Mouse (Mus musculus): ENCODE data around the gene Lrsam1. TPM values are rescaled to one million over a fixed set of nuclear protein-coding genes. Genes with fewer than 3 reads are reported as not detected.

The Lrsam1 gene
- polyA plus RNA-seq, 2 experiments, result 9.4 to 18.0 TPM

DNA sequence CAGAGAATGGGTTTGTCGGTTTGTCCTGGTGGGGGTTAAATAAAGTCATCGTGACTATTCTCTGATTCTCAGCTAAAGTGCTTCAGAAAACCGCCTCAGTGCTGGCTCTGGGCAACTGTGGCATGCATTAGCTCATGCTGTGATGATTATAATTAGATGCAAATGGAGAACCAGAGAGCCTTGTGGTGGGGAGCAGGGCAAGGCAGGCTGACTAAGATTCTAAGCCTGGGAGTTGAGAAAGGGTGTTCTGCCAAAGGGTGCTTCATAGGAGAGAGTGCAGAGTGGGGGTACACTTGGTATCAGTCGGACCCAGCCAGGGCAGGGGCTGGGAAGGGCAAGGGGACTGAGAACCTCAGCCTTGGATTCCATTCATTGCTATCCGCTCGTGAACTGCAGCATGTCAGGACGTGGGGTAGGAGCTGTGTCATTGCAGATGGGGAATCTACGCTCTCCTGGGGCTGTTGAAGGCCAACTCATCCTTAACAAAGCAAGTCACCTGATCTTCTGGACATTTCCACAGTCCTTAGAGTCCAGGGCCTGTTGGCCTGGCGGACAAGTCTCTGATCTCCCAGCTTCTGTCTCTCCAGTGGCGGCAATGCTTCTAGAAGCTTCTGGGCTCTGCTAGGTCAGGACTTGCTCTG is 64.8 kb downstream of the Lrsam1 start:
- Histone ChIP-seq H3K27ac (replicated peaks; ENCODE audit: low read depth, low read length) (no peak overlapping the region; the same call in 1 of the 2 replicates), H3K27me3 (ENCODE audit: control insufficient read depth, insufficient read depth, low read length) (no peaks in the 10 kb centered on the region), H3K9ac (ENCODE audit: low read depth, low read length, severe bottlenecking) (no peak overlapping the region), H3K4me3 (replicated peaks; ENCODE audit: low read length) (no peak overlapping the region), H3K9me3 (ENCODE audit: control insufficient read depth, low read length) (no peaks in the 10 kb centered on the region), H3K4me1 (ENCODE audit: control insufficient read depth, insufficient read depth, low read length) (peaks cover 23% of the 10 kb centered on the region), H3K36me3 (ENCODE audit: control insufficient read depth, insufficient read depth, low read length) (peaks cover 4% of the 10 kb centered on the region; the same call in 1 of the 2 replicates), H3K4me2 (replicated peaks; ENCODE audit: low read depth, low read length, severe bottlenecking) (no peak overlapping the region)
- ATAC-seq (ENCODE audit: low FRiP score, low read depth) (no peak), DNase-seq (ENCODE audit: low spot score) (no peak)
- WGBS, result 58% methylated on average over 10 of the region's 10 CpGs
- TF ChIP-seq POLR2A (IDR thresholded peaks at IDR 0.05; ENCODE audit: borderline replicate concordance, extremely low read depth, insufficient read depth, insufficient read length), result no peak

DNA sequence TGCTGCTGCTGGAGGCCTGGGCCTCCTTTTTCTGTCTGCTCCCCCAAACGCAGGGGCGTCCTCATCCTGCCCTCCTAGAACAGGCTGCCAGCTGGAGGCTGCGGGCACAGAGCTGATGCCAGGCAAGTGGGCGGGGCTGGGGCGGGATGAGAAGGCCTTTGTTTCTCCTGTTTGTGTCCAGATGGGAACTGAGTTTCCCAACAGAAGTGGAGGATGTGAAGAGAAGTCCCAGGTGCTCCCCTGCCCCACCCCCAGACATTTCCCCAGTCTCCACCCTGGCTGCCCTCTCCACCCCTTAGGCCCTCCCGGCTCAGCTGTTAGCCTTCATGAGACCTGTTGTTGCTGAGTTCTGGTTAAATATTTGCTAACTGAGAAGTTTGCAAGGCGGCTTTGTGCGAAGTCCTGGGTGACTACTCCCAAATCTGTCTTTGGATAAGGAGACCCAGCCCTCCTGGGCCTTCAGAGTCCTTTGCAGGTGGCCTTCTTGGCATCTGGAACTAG is 65.8 kb downstream of the Lrsam1 start:
- Histone ChIP-seq H3K9me3 (ENCODE audit: control insufficient read depth, low read length) (no peaks in the 10 kb centered on the region), H3K27ac (replicated peaks; ENCODE audit: low read depth, low read length) (no peak overlapping the region), H3K4me1 (ENCODE audit: control insufficient read depth, insufficient read depth, low read length) (peaks cover 19% of the 10 kb centered on the region), H3K9ac (ENCODE audit: low read depth, low read length, severe bottlenecking) (peak overlapping the region; percentile 21; the same call in 1 of the 2 replicates), H3K27me3 (ENCODE audit: control insufficient read depth, insufficient read depth, low read length) (no peaks in the 10 kb centered on the region), H3K4me2 (replicated peaks; ENCODE audit: low read depth, low read length, severe bottlenecking) (no peak overlapping the region), H3K4me3 (replicated peaks; ENCODE audit: low read length) (no peak overlapping the region), H3K36me3 (ENCODE audit: control insufficient read depth, insufficient read depth, low read length) (peaks cover 4% of the 10 kb centered on the region; the same call in 1 of the 2 replicates)
- TF ChIP-seq POLR2A (IDR thresholded peaks at IDR 0.05; ENCODE audit: borderline replicate concordance, extremely low read depth, insufficient read depth, insufficient read length), result no peak
- DNase-seq (ENCODE audit: low spot score) (no peak), ATAC-seq (ENCODE audit: low FRiP score, low read depth) (no peak)
- WGBS, result 49% methylated on average over 8 of the region's 8 CpGs

DNA sequence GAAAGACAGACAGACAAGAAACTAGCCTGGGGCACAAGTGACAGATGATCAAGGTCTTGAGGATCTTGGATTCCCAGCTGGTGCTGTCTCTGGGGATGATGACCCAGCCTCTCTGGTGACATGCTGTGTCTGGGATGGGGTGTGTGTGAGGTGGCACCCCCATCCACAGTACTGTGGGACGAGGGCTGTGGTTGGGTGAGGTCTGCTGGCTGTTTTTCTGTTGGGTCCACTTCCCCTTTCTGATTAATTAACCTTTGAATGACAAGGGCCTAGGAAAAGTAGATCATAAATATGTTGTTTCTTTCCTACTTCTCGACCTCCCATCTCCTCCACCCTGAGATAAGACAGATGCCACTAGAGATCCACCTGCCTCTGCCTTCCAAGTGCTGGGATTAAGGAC is 67.3 kb downstream of the Lrsam1 start:
- ATAC-seq (ENCODE audit: low FRiP score, low read depth), result no peak
- 0 out of 2 replicates have a peak overlapping the region, but pooled peaks have one; percentile 58 for H3K27ac ChIP-seq (replicated peaks; ENCODE audit: low read depth, low read length)
- no peaks in the 10 kb centered on the region for H3K9me3 ChIP-seq (ENCODE audit: control insufficient read depth, low read length)
- no peaks in the 10 kb centered on the region for H3K27me3 ChIP-seq (ENCODE audit: control insufficient read depth, insufficient read depth, low read length)
- TF ChIP-seq POLR2A (IDR thresholded peaks at IDR 0.05; ENCODE audit: borderline replicate concordance, extremely low read depth, insufficient read depth, insufficient read length), result no peak
- H3K4me1 ChIP-seq (ENCODE audit: control insufficient read depth, insufficient read depth, low read length), result peaks cover 19% of the 10 kb centered on the region
- H3K4me2 ChIP-seq (replicated peaks; ENCODE audit: low read depth, low read length, severe bottlenecking), result no peak overlapping the region
- 82% methylated on average over 2 of the region's 2 CpGs for WGBS
- H3K4me3 ChIP-seq (replicated peaks; ENCODE audit: low read length), result no peak overlapping the region
- H3K9ac ChIP-seq (ENCODE audit: low read depth, low read length, severe bottlenecking), result no peak overlapping the region
- H3K36me3 ChIP-seq (ENCODE audit: control insufficient read depth, insufficient read depth, low read length), result peaks cover 4% of the 10 kb centered on the region
- DNase-seq (ENCODE audit: low spot score), result no peak

DNA sequence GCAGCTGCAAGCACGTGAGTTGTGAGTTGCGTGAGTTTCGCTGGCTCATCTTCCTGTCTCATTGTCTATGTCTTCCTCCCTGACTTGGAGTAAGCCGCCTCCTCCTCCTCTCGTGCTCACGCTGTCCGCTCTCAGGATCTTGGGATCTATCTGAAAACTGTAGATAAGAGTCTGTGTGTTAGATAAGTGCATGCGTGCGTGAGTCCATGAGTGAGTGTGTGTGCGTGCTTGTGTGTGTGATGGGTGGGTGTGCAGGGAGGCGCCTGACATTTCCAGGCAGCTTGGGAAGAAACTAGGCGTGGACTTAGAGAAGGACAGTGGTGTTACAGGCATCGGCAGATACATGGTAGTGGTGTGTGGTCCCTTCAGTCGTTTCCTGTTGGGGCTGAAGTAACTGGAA is 68.9 kb downstream of the Lrsam1 start:
- no peak overlapping the region for H3K27ac ChIP-seq (replicated peaks; ENCODE audit: low read depth, low read length)
- no peak overlapping the region for H3K4me3 ChIP-seq (replicated peaks; ENCODE audit: low read length)
- 84% methylated on average over 14 of the region's 14 CpGs for WGBS
- no peaks in the 10 kb centered on the region for H3K9me3 ChIP-seq (ENCODE audit: control insufficient read depth, low read length)
- no peak for TF ChIP-seq POLR2A (IDR thresholded peaks at IDR 0.05; ENCODE audit: borderline replicate concordance, extremely low read depth, insufficient read depth, insufficient read length)
- ATAC-seq (ENCODE audit: low FRiP score, low read depth), result no peak
- H3K27me3 ChIP-seq (ENCODE audit: control insufficient read depth, insufficient read depth, low read length), result no peaks in the 10 kb centered on the region
- no peak overlapping the region for H3K9ac ChIP-seq (ENCODE audit: low read depth, low read length, severe bottlenecking)
- no peak for DNase-seq (ENCODE audit: low spot score)
- no peak overlapping the region for H3K4me2 ChIP-seq (replicated peaks; ENCODE audit: low read depth, low read length, severe bottlenecking)
- peaks cover 4% of the 10 kb centered on the region for H3K36me3 ChIP-seq (ENCODE audit: control insufficient read depth, insufficient read depth, low read length)
- H3K4me1 ChIP-seq (ENCODE audit: control insufficient read depth, insufficient read depth, low read length), result peaks cover 33% of the 10 kb centered on the region

DNA sequence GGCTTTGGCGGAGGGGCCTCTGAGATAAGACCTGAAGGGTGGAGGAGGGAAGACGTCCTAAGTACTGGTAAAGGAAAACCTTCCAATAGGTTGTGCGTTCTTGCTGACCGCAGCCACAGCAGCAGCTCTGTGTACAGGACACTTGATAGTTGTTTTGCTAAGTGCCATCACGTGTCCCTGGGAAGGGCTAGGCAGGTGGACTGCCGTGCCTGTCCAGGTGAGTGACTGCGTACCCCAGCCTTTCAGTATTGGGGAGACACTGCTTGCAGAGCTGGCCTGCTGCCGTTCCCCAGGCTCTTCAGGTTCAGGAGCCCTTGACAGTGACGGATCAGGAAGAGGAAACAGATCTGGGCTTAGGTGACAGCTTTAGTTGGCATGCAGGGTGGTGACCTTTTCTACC is 70.1 kb downstream of the Lrsam1 start:
- peaks cover 4% of the 10 kb centered on the region for H3K36me3 ChIP-seq (ENCODE audit: control insufficient read depth, insufficient read depth, low read length)
- WGBS, result 75% methylated on average over 9 of the region's 9 CpGs
- no peak overlapping the region for H3K4me3 ChIP-seq (replicated peaks; ENCODE audit: low read length)
- no peak overlapping the region for H3K27ac ChIP-seq (replicated peaks; ENCODE audit: low read depth, low read length)
- no peaks in the 10 kb centered on the region for H3K9me3 ChIP-seq (ENCODE audit: control insufficient read depth, low read length)
- H3K4me2 ChIP-seq (replicated peaks; ENCODE audit: low read depth, low read length, severe bottlenecking), result no peak overlapping the region
- no peak overlapping the region for H3K9ac ChIP-seq (ENCODE audit: low read depth, low read length, severe bottlenecking)
- peaks cover 27% of the 10 kb centered on the region for H3K4me1 ChIP-seq (ENCODE audit: control insufficient read depth, insufficient read depth, low read length)
- H3K27me3 ChIP-seq (ENCODE audit: control insufficient read depth, insufficient read depth, low read length), result no peaks in the 10 kb centered on the region
- no peak for ATAC-seq (ENCODE audit: low FRiP score, low read depth)
- TF ChIP-seq POLR2A (IDR thresholded peaks at IDR 0.05; ENCODE audit: borderline replicate concordance, extremely low read depth, insufficient read depth, insufficient read length), result no peak
- DNase-seq (ENCODE audit: low spot score), result no peak

Measured in limb, embryonic 14.5 days (tissue).